Mouse (Mus musculus): ENCODE results near the gene Hip1.

GRCm38 (mm10) chr5:135551591-135551990, 6.7 kb upstream of the Hip1 start:
- TF ChIP-seq EP300 (IDR thresholded peaks at IDR 0.05; ENCODE audit: low read depth): no peak
- no peak for TF ChIP-seq CTCF (IDR thresholded peaks at IDR 0.05; ENCODE audit: low read depth)
